In genomic region chr7:75852363-75852762, GRCm38 (mm10) we compare ENCODE assay signal across 7 mouse cellular contexts. TPM values are rescaled to one million over a fixed set of nuclear protein-coding genes. Genes with fewer than 3 reads are reported as not detected.
DNase-seq lines count a peak whose midpoint lies in the region; ATAC-seq and TF ChIP-seq lines count a peak whose summit lies in the region.

No protein-coding gene starts in this region.

- WGBS in hindbrain, postnatal 0 days: 23% methylated on average over 4 of the region's 4 CpGs
- 59% methylated on average over 4 of the region's 4 CpGs for WGBS in limb, embryonic 15.5 days

- H3K4me3 ChIP-seq in hindbrain, postnatal 0 days (ENCODE audit: low read length): no peak overlapping the region
- H3K4me3 ChIP-seq in limb, embryonic 15.5 days: no peak overlapping the region

- peak overlapping the region; percentile 5; the same call in 1 of the 2 replicates for H3K4me2 ChIP-seq in hindbrain, postnatal 0 days (ENCODE audit: low read depth, low read length)
- no peak overlapping the region for H3K4me2 ChIP-seq in limb, embryonic 15.5 days

- no peak for TF ChIP-seq CTCF in hindbrain, postnatal 0 days (IDR thresholded peaks at IDR 0.05; ENCODE audit: low read depth)

- DNase-seq in ovary, adult 18-20 months (ENCODE audit: low spot score): peak; percentile 73
- DNase-seq in ovary, postnatal 10 days (ENCODE audit: low spot score): no peak
- DNase-seq in cerebellum, adult 9-11 months: peak; percentile 67
- DNase-seq in hindbrain, postnatal 0 days (ENCODE audit: low spot score): peak; percentile 86
- peak; percentile 41 to 65 for DNase-seq in right cerebral cortex, adult 2 months (ENCODE audit: low spot score in 2 of 2)
- no peak for DNase-seq in spleen, adult 12 weeks (ENCODE audit: low spot score)

- ATAC-seq in hindbrain, postnatal 0 days: peak; percentile 50
- ATAC-seq in limb, embryonic 15.5 days (ENCODE audit: insufficient number of reproducible peaks, low FRiP score, low TSS enrichment, low read depth): no peak

- no peaks in the 10 kb centered on the region for H3K9me3 ChIP-seq in hindbrain, postnatal 0 days (ENCODE audit: low read length)
- no peaks in the 10 kb centered on the region for H3K9me3 ChIP-seq in limb, embryonic 15.5 days

- H3K36me3 ChIP-seq in hindbrain, postnatal 0 days (ENCODE audit: insufficient read depth, low read length): no peaks in the 10 kb centered on the region
- peaks cover 5% of the 10 kb centered on the region; the same call in 1 of the 2 replicates for H3K36me3 ChIP-seq in limb, embryonic 15.5 days

- H3K27me3 ChIP-seq in hindbrain, postnatal 0 days (ENCODE audit: insufficient read depth, low read length): no peaks in the 10 kb centered on the region
- H3K27me3 ChIP-seq in limb, embryonic 15.5 days: no peaks in the 10 kb centered on the region

- H3K4me1 ChIP-seq in hindbrain, postnatal 0 days (ENCODE audit: insufficient read depth, low read length): peaks cover 50% of the 10 kb centered on the region
- H3K4me1 ChIP-seq in limb, embryonic 15.5 days: peaks cover 53% of the 10 kb centered on the region

- H3K9ac ChIP-seq in hindbrain, postnatal 0 days (replicated peaks; ENCODE audit: low read length): no peak overlapping the region
- H3K9ac ChIP-seq in limb, embryonic 15.5 days: no peak overlapping the region

- H3K27ac ChIP-seq in hindbrain, postnatal 0 days: peak overlapping the region; percentile 69; the same call in 1 of the 2 replicates
- H3K27ac ChIP-seq in limb, embryonic 15.5 days: peak overlapping the region; percentile 7; the same call in 1 of the 2 replicates

RNA-seq across cellular contexts. Expression of gene Klhl25, which starts 4.3 kb away (rescaled TPM):
- 41.9 and 47.8 TPM in 2 replicates for total RNA-seq in hindbrain, postnatal 0 days (2014; rRNA removed)
- 14.4 and 15.7 TPM in 2 replicates for polyA plus RNA-seq in hindbrain, postnatal 0 days (2015; fragmentation: Nextera tagmentation; extraction: Ambion mirVana)
- polyA plus RNA-seq in limb, embryonic 15.5 days (2015; fragmentation: Nextera tagmentation; extraction: Ambion mirVana): 19.8 and 20.4 TPM in 2 replicates

Comparison
In these comparisons a context has a peak if more than half of its experiments do, and no peak if none do; other contexts are left out.
1. DNase-seq: peak in ovary, adult 18-20 months (single experiment), cerebellum, adult 9-11 months (single experiment), hindbrain, postnatal 0 days (single experiment) and right cerebral cortex, adult 2 months (2 of 2); none in ovary, postnatal 10 days (single experiment) and spleen, adult 12 weeks (single experiment).